Mouse (Mus musculus) ES-E14 (cell line): Measurements from ENCODE around the gene E2f4. TPM values are rescaled to one million over a fixed set of nuclear protein-coding genes. Genes with fewer than 3 reads are reported as not detected.

Experiments used
- DNase-seq: peaks from one replicate; pipeline ENCODE4 v3.0.0-alpha.2; 2013; ENCODE audit warnings: low read depth, low spot score
- H3K27ac ChIP-seq: 2 replicates; pipeline ENCODE4 v1.5.1; 2012; ENCODE audit warnings: low read depth, mild to moderate bottlenecking, low read length, moderate library complexity, mixed read lengths; ENCODE audit not compliant: poor library complexity, insufficient read depth, severe bottlenecking
- H3K36me3 ChIP-seq: 2 replicates; pipeline ENCODE4 v1.6.1; 2012; ENCODE audit warnings: mild to moderate bottlenecking, low read length, moderate library complexity, mixed read lengths; ENCODE audit not compliant: control insufficient read depth, poor library complexity, insufficient read depth, severe bottlenecking
- H3K4me1 ChIP-seq, 2 experiments: fragments of 150-350 bp in 1 of 2; sonication (generic) in 1 of 2; 2 replicates each; pipeline ENCODE4 v1.6.1; 2012; ENCODE audit warnings: low read length in 2 of 2, mild to moderate bottlenecking in 1 of 2, mixed read lengths in 1 of 2; ENCODE audit not compliant: control insufficient read depth in 2 of 2, insufficient read depth in 2 of 2, poor library complexity in 1 of 2
- H3K4me3 ChIP-seq, 2 experiments: fragments of 150-350 bp in 1 of 2; sonication (generic) in 1 of 2; 2 replicates each; pipeline ENCODE4 v1.5.1; 2012; ENCODE audit warnings: low read length in 2 of 2, low read depth in 1 of 2, mild to moderate bottlenecking in 1 of 2, mixed read lengths in 1 of 2; ENCODE audit not compliant: insufficient read depth in 1 of 2, poor library complexity in 1 of 2, severe bottlenecking in 1 of 2
- H3K9ac ChIP-seq: 2 replicates; pipeline ENCODE4 v1.6.1; 2012; ENCODE audit warnings: low read depth, mild to moderate bottlenecking, low read length, mixed read lengths; ENCODE audit not compliant: poor library complexity, insufficient read depth, severe bottlenecking
- H3K9me3 ChIP-seq: fragments of 150-350 bp; sonication (generic); 2 replicates; pipeline ENCODE4 v1.6.1; 2012; ENCODE audit warnings: low read depth, mild to moderate bottlenecking, low read length; ENCODE audit not compliant: control insufficient read depth, insufficient read depth
- CHD2 ChIP-seq: IDR thresholded peaks from 2 replicates; pipeline ENCODE4 v1.6.1; 2014; ENCODE audit warnings: mild to moderate bottlenecking, low read depth, low read length, inconsistent platforms
- HCFC1 ChIP-seq: IDR thresholded peaks from 2 replicates; pipeline ENCODE4 v1.6.1; 2012; ENCODE audit warnings: low read length, inconsistent platforms, borderline replicate concordance; ENCODE audit not compliant: insufficient read depth
- MAFK ChIP-seq: IDR thresholded peaks from 2 replicates; pipeline ENCODE4 v1.6.1; 2014; ENCODE audit warnings: mild to moderate bottlenecking, low read depth, low read length, inconsistent platforms; ENCODE audit not compliant: insufficient read depth
- ZC3H11A ChIP-seq: IDR thresholded peaks from 2 replicates; pipeline ENCODE4 v1.6.1; 2012; ENCODE audit warnings: low read depth, mild to moderate bottlenecking, inconsistent platforms, low read length, borderline replicate concordance
- ZNF384 ChIP-seq: IDR thresholded peaks from 2 replicates; pipeline ENCODE4 v1.6.1; 2012; ENCODE audit warnings: low read depth, low read length, inconsistent platforms
- in situ Hi-C, 2 experiments: fragments of 600-800 bp; cut with MboI; formaldehyde crosslinking; loops; one replicate each; pipeline ENCODE4 v1.15.1; 2025; ENCODE audit warnings: low sequenced_read_pairs in 2 of 2, inconsistent platforms in 1 of 2; ENCODE audit not compliant: unreplicated experiment in 2 of 2
- total RNA-seq: library from RNA; depleted of rRNA; stranded (reverse); fragments of 300-350 nt; gene quantifications from 2 replicates; pipeline ENCODE4 v1.2.3, GENCODE M21; 2012

E2f4 gene
- total RNA-seq, 1 experiment: 66.8 TPM

GRCm38 (mm10) chr8:105343791-105344574 is 46.5 kb downstream of the E2f4 start:
- DNase-seq: no peak
- TF ChIP-seq MAFK: no peak
- TF ChIP-seq ZNF384: no peak
- no peak for TF ChIP-seq ZC3H11A
- TF ChIP-seq HCFC1: no peak
- no peak for TF ChIP-seq CHD2
- Histone ChIP-seq H3K9ac (no peak overlapping the region), H3K4me3 (no peak overlapping the region), H3K9me3 (no peaks in the 10 kb centered on the region), H3K4me1 (peaks cover 0 to 12% of the 10 kb centered on the region in 2 experiments; a peak in 3 of 4 replicates), H3K27ac (no peak overlapping the region), H3K36me3 (no peaks in the 10 kb centered on the region)
- in situ Hi-C loops: no loop called here

DNA sequence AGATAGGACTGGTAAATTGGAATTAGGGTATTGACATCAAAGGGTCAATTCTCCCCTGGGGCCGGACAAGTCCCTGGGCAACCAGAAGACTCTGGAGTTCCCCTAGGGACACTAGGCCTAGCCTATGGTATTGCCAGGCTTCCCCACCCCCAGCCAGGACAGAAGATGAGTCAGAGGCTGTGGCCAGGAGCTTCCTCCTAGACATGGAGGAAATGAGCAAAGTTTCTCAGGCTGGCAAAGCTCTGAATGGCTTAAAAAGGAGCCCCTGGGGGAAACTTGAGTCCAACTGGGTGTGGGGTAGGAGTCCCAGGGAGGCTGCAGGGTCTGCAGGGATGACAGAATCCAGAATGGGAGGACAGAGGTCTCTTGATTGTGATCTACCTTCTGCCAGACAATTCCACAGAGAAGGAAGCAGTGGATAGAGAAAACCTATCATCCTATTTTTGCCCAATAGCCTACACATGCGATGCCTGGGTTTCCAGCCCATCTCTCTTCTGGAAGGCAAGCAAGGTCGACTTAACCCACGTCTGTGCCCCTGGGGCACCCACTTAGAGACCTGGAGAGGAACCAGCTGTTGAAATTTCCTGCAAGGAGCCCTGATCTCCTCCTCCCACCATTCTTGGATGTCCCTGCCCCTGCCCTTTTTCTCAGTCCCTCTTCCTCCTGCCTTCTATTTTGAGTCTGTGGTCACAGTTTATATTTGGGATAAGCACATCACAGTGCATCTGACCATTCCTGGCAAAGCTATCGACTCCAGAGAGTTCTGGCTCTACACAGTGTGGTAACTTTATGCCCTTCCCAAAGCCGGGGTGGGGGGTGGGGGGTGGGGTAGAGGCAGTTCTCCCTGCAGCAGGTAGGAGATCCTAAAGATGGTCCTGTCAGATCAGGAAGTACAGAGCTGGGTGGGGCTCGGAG is 47.9 kb downstream of the E2f4 start:
- TF ChIP-seq MAFK (no peak), ZNF384 (no peak), ZC3H11A (no peak), CHD2 (no peak), HCFC1 (no peak)
- Histone ChIP-seq H3K36me3 (no peaks in the 10 kb centered on the region), H3K9me3 (no peaks in the 10 kb centered on the region), H3K4me3 (no peak overlapping the region), H3K27ac (no peak overlapping the region), H3K4me1 (peaks cover 0 to 11% of the 10 kb centered on the region in 2 experiments; a peak in 3 of 4 replicates), H3K9ac (no peak overlapping the region)
- DNase-seq: no peak
- in situ Hi-C loops: no loop called here

DNA sequence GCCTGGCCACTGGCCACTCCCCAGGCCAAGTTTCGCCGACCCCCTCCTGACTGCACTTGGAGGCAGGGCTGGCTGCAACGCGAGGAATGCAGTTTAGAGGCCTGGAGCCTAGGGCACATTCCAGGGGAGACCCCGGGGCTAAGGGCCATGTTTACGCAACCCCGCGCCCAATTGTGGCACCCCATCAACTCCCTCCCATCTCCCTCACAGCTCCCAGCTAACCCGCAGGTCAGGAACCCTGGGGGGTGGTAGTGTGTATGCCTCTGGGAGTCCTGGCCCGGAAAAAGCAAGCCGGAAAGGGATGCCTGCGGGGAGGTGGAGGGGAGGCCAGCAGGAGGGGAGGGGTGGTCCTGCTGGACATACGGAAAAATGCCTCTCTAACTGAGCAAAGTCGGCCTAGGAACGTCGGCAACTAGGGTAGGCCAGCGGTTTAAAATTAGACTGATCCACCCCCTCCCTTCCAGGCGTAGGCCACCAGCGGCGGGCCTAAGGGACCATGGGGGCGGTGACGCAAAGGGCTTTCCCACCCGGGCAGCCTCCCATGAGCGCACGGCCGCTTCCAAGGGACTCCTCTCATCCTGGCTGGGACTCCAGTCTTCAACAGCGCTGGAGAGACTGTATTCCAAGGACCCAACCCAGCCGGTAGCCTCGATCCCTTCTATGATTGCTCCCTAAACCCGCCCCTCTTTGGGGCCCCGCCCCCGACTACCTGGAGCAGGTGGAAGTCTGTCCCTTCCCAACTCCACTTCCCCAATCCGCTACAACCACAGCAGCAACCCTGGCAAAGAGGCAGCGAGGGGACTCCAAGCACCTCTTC is 49.4 kb downstream of the E2f4 start:
- peak overlapping the region; percentile 86 to 90 for H3K4me3 ChIP-seq
- no peaks in the 10 kb centered on the region for H3K9me3 ChIP-seq
- TF ChIP-seq CHD2: no peak
- DNase-seq: no peak
- H3K27ac ChIP-seq: 0 out of 2 replicates have a peak overlapping the region, but pooled peaks have one; percentile 16
- no peaks in the 10 kb centered on the region for H3K36me3 ChIP-seq
- in situ Hi-C loops: no loop called here
- H3K4me1 ChIP-seq: peaks cover 0 to 7% of the 10 kb centered on the region in 2 experiments; a peak in 3 of 4 replicates
- peak overlapping the region; percentile 75 for H3K9ac ChIP-seq

- peak within 1 kb of the TSS; percentile 86 to 90 for H3K4me3 ChIP-seq
- DNase-seq: peak; percentile 97
- H3K4me1 ChIP-seq: peaks cover 0 to 7% of the 10 kb centered on the region in 2 experiments; a peak in 3 of 4 replicates
- H3K27ac ChIP-seq: peak within 1 kb of the TSS; percentile 24; the same call in 1 of the 2 replicates
- no peaks in the 10 kb centered on the region for H3K9me3 ChIP-seq
- no peaks in the 10 kb centered on the region for H3K36me3 ChIP-seq
- in situ Hi-C loops: no loop called here
- no peak for TF ChIP-seq ZC3H11A
- no peak for TF ChIP-seq HCFC1
- no peak for TF ChIP-seq CHD2
- TF ChIP-seq ZNF384: no peak
- TF ChIP-seq MAFK: no peak
- peak within 1 kb of the TSS; percentile 79 for H3K9ac ChIP-seq
These were observed 50.2 kb downstream of the E2f4 start, which contains the start of gene Fhod1 for GRCm38 (mm10) chr8:105347428-105348221. Fhod1 (minus strand) TSS chr8:105347953.
